Mouse (Mus musculus): ENCODE data around the gene Clk2.

DNA sequence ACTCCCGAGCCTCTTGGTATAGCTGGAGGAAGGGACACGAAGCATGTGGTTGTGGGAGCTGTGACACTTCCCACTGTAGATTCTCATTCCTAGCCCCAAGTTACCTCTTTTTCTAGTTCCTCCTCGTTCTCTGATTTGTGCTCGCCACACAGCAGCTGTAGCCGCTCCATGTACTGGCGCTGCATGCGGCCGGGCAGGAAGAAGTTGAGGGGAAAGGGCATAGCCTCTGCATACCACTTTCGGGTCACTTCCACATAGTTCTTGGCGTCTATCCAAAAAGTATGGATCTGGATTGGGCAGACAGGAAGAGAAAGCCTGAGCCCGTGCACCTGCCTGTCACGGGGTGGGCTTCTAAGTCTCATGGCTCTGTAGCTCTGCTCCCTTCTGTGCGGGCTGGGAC is 45.6 kb downstream of the Clk2 start:
- TF ChIP-seq POLR2A (IDR thresholded peaks at IDR 0.05; ENCODE audit: low read depth, low read length) (no peak), CTCF (IDR thresholded peaks at IDR 0.05; ENCODE audit: extremely low read depth, insufficient read length, insufficient replicate concordance, low read depth, low read length) (no peak)
